Mouse (Mus musculus) embryonic facial prominence, embryonic 11.5 days (tissue): Measurements from ENCODE around the gene Anapc1. TPM values are rescaled to one million over a fixed set of nuclear protein-coding genes. Genes with fewer than 3 reads are reported as not detected.

Experiments
- ATAC-seq: fragments of 200-750 bp; cut with Nextera tagmentation; replicated peaks from 2 replicates; pipeline ENCODE4 v1.8.0; 2017; ENCODE audit warnings: low read depth; ENCODE audit not compliant: insufficient number of reproducible peaks, low FRiP score, low TSS enrichment
- DNase-seq: peaks from one replicate; pipeline ENCODE4 v3.0.0-alpha.2; 2015; ENCODE audit warnings: low spot score
- H3K27ac ChIP-seq: fragments of 300-500 bp; sonication (generic); replicated peaks from 2 replicates; pipeline ENCODE4 v1.5.1; 2014; ENCODE audit warnings: mild to moderate bottlenecking, low read depth, low read length, control low read depth
- H3K27me3 ChIP-seq: fragments of 300-500 bp; sonication (generic); 2 replicates; pipeline ENCODE4 v1.6.1; 2014; ENCODE audit warnings: mild to moderate bottlenecking, low read length, moderate library complexity, mixed read lengths; ENCODE audit not compliant: control insufficient read depth, insufficient read depth
- H3K36me3 ChIP-seq: fragments of 300-500 bp; sonication (generic); replicated peaks from 2 replicates; pipeline ENCODE4 v1.6.1; 2014; ENCODE audit warnings: low read depth, mild to moderate bottlenecking, low read length, moderate library complexity, mixed read lengths; ENCODE audit not compliant: control insufficient read depth, insufficient read depth
- H3K4me1 ChIP-seq: fragments of 300-500 bp; sonication (generic); 2 replicates; pipeline ENCODE4 v1.6.1; 2014; ENCODE audit warnings: low read length, mixed read lengths; ENCODE audit not compliant: control insufficient read depth, insufficient read depth
- H3K4me2 ChIP-seq: fragments of 300-500 bp; sonication (generic); 2 replicates; pipeline ENCODE4 v1.6.1; 2014; ENCODE audit warnings: low read depth, mild to moderate bottlenecking, control low read depth, low read length, moderate library complexity
- H3K4me3 ChIP-seq: fragments of 300-500 bp; sonication (generic); 2 replicates; pipeline ENCODE4 v1.5.1; 2014; ENCODE audit warnings: low read depth, low read length, control low read depth
- H3K9ac ChIP-seq: fragments of 300-500 bp; sonication (generic); replicated peaks from 2 replicates; pipeline ENCODE4 v1.6.1; 2014; ENCODE audit warnings: mild to moderate bottlenecking, control low read depth, low read length
- H3K9me3 ChIP-seq: fragments of 300-500 bp; sonication (generic); replicated peaks from 2 replicates; pipeline ENCODE4 v1.6.1; 2016; ENCODE audit warnings: mild to moderate bottlenecking, low read length, inconsistent platforms, mixed read lengths; ENCODE audit not compliant: control insufficient read depth
- WGBS: fragments of 180-500 bp; shearing (Covaris S2); extraction: QIAGEN DNeasy Blood & Tissue Kit; methylation state at CpG from one replicate; pipeline ENCODE4 v1.1.7; 2014; 5-methylcytosine and 5-hydroxymethylcytosine counted together
- polyA plus RNA-seq: library from polyadenylated mRNA; unstranded; fragments of >200 nt; fragmentation: Nextera tagmentation; extraction: Ambion mirVana; gene quantifications from 2 replicates; pipeline ENCODE4 v1.2.1, GENCODE M21; 2014

The Anapc1 gene
- polyA plus RNA-seq, 1 experiment from 2014 or later: 90.7 TPM

DNA sequence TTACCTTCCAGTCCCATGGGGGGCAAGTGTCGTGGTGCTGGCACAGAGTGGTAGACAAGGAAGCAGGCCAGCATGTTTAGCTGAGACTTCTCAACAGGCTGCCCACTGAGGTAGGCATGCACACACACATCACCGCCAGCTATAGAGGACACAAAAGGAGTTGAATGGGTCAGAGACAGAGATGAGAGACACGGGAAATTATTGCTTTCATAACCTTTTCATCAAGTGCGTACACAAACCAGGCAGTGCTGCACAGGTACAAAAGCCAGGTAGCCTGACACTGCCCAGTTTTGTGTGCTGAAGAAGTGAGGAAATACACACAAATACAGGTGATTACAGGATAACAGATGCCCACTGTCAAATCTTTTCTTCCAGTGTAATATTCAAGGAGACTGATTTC is 71.8 kb downstream of the Anapc1 start:
- WGBS: 89% methylated on average over 4 of the region's 4 CpGs
- H3K4me3 ChIP-seq: no peak overlapping the region
- peaks cover 14% of the 10 kb centered on the region for H3K36me3 ChIP-seq
- no peak for DNase-seq
- H3K27me3 ChIP-seq: no peaks in the 10 kb centered on the region
- no peak overlapping the region for H3K27ac ChIP-seq
- no peak overlapping the region for H3K9ac ChIP-seq
- no peaks in the 10 kb centered on the region for H3K4me1 ChIP-seq
- no peaks in the 10 kb centered on the region for H3K9me3 ChIP-seq
- ATAC-seq: no peak
- no peak overlapping the region for H3K4me2 ChIP-seq

- ATAC-seq (no peak), DNase-seq (no peak)
- Histone ChIP-seq H3K27me3 (no peaks in the 10 kb centered on the region), H3K9ac (no peak overlapping the region), H3K4me1 (no peaks in the 10 kb centered on the region), H3K27ac (no peak overlapping the region), H3K4me2 (no peak overlapping the region), H3K4me3 (no peak overlapping the region), H3K9me3 (no peaks in the 10 kb centered on the region), H3K36me3 (peaks cover 12% of the 10 kb centered on the region)
- WGBS: 89% methylated on average over 5 of the region's 5 CpGs
Observed at GRCm38 (mm10) chr2:128613365-128613764, 73.8 kb downstream of the Anapc1 start.

GRCm38 (mm10) chr2:128612275-128612674 is 74.9 kb downstream of the Anapc1 start:
- Histone ChIP-seq H3K27ac (no peak overlapping the region), H3K4me3 (no peak overlapping the region), H3K4me1 (no peaks in the 10 kb centered on the region), H3K9ac (no peak overlapping the region), H3K9me3 (no peaks in the 10 kb centered on the region), H3K27me3 (no peaks in the 10 kb centered on the region), H3K4me2 (no peak overlapping the region), H3K36me3 (peaks cover 3% of the 10 kb centered on the region)
- ATAC-seq: no peak
- no peak for DNase-seq
- 93% methylated on average over 7 of the region's 7 CpGs for WGBS

DNA sequence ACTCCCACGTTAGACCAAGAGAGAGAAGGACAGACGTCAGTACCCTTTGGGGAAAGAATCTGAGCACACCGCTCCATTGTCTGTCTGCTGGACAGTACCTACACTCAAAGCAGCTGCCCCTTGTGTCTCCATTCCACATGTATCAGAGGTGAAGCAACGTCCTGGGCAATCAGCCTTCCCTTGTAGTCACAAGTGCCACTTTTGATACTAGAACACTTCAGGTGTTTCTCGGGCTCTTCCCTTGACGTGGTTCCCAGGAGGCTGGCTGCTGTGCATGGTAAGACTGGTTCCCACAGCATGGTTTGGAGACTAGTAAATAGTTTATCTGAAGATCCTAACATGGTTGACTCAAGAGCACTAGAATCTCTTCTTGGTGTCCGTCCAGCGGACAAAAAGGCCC is 76.0 kb downstream of the Anapc1 start:
- H3K36me3 ChIP-seq: peaks cover 3% of the 10 kb centered on the region
- H3K9ac ChIP-seq: no peak overlapping the region
- no peaks in the 10 kb centered on the region for H3K9me3 ChIP-seq
- H3K4me2 ChIP-seq: no peak overlapping the region
- ATAC-seq (no peak), DNase-seq (no peak)
- no peak overlapping the region for H3K27ac ChIP-seq
- WGBS: 92% methylated on average over 8 of the region's 8 CpGs
- H3K4me3 ChIP-seq: no peak overlapping the region
- no peaks in the 10 kb centered on the region for H3K27me3 ChIP-seq
- H3K4me1 ChIP-seq: no peaks in the 10 kb centered on the region

- Histone ChIP-seq H3K9me3 (no peaks in the 10 kb centered on the region), H3K27ac (no peak overlapping the region), H3K4me3 (no peak overlapping the region), H3K27me3 (no peaks in the 10 kb centered on the region), H3K4me2 (no peak overlapping the region), H3K4me1 (no peaks in the 10 kb centered on the region), H3K36me3 (no peaks in the 10 kb centered on the region; the same call in none of the 2 replicates), H3K9ac (no peak overlapping the region)
- 82% methylated on average over 5 of the region's 5 CpGs for WGBS
- ATAC-seq (no peak), DNase-seq (no peak)
Observed at GRCm38 (mm10) chr2:128609286-128609685, 77.9 kb downstream of the Anapc1 start.

DNA sequence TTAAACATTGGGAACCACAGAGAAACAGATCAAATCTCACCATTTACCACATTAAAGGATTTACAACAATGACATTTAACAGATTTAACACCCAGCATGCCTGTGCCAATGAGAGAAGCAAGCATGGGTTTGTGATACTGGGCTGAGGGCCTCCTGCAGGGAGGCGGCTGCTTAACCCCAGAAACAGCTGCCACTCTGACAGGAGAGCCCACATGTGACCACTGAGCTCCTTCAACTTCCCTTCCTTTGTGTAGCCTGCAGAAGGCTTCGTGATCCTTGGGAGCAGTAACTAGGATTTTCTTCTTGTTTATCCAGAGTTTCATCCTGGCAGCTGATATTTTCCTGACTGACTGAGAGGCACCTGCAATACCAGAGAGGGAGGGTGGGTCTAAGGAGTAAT is 85.7 kb downstream of the Anapc1 start:
- no peaks in the 10 kb centered on the region for H3K9me3 ChIP-seq
- ATAC-seq (no peak), DNase-seq (no peak)
- 36% methylated on average over 2 of the region's 2 CpGs for WGBS
- H3K9ac ChIP-seq: no peak overlapping the region
- H3K4me3 ChIP-seq: no peak overlapping the region
- no peaks in the 10 kb centered on the region for H3K36me3 ChIP-seq
- H3K27ac ChIP-seq: no peak overlapping the region
- no peaks in the 10 kb centered on the region for H3K4me1 ChIP-seq
- no peak overlapping the region for H3K4me2 ChIP-seq
- no peaks in the 10 kb centered on the region for H3K27me3 ChIP-seq

- WGBS: 90% methylated on average over 7 of the region's 7 CpGs
- Histone ChIP-seq H3K9me3 (no peaks in the 10 kb centered on the region), H3K36me3 (no peaks in the 10 kb centered on the region), H3K4me2 (no peak overlapping the region), H3K27ac (no peak overlapping the region), H3K4me1 (no peaks in the 10 kb centered on the region), H3K9ac (no peak overlapping the region), H3K27me3 (no peaks in the 10 kb centered on the region), H3K4me3 (no peak overlapping the region)
- ATAC-seq (no peak), DNase-seq (no peak)
Observed at GRCm38 (mm10) chr2:128592301-128592700, 94.9 kb downstream of the Anapc1 start.

GRCm38 (mm10) chr2:128590909-128591308 is 96.3 kb downstream of the Anapc1 start, which contains the start of gene Spdye4c:
Gene Spdye4c, plus strand, starts transcription at chr2:128591209.
- H3K27me3 ChIP-seq: no peaks in the 10 kb centered on the region
- H3K9ac ChIP-seq: no peak within 1 kb of the TSS
- DNase-seq: no peak
- H3K9me3 ChIP-seq: no peaks in the 10 kb centered on the region
- no peaks in the 10 kb centered on the region for H3K36me3 ChIP-seq
- ATAC-seq: no peak
- H3K4me3 ChIP-seq: no peak within 1 kb of the TSS
- 90% methylated on average over 3 of the region's 3 CpGs for WGBS
- H3K27ac ChIP-seq: no peak within 1 kb of the TSS
- H3K4me2 ChIP-seq: no peak within 1 kb of the TSS
- H3K4me1 ChIP-seq: no peaks in the 10 kb centered on the region
